Mouse (Mus musculus) heart, postnatal 0 days (tissue): Measurements from ENCODE around the gene Bend7.

ENCODE experiments used
- CTCF ChIP-seq: IDR thresholded peaks from 2 replicates; pipeline ENCODE4 v1.5.1; 2016; ENCODE audit warnings: antibody characterized with exemption, control low read depth, low read depth
- EP300 ChIP-seq: IDR thresholded peaks from 2 replicates; pipeline ENCODE4 v1.6.1; 2016; ENCODE audit warnings: antibody characterized with exemption, low read depth

DNA sequence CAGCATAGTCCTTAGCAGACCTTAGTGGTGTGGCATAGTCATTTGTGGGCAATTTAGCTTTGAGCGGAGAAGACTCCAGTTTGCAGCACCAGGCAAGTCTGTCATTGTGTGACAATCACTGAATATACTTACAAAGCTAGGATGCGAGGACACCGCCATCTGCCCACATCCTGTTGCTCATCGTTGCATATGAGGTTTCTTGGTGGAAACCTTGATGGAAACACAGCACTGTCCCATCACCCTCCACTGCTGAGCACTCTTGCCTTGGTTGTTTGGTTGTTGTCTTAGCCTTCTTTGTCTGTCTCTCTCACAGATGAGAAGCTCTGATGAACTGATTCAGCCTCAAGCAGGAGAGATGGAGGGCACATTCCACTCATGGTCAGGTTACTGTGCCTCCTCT, 12.5 kb downstream of the Bend7 start:
- TF ChIP-seq CTCF, result no peak
- no peak for TF ChIP-seq EP300
